Mouse (Mus musculus): Measurements from ENCODE around the gene Omt2b.
"Not testable (repeated sequence)": the region's sequence is repeated elsewhere in the genome, so short reads cannot be mapped to it uniquely, and the experiment has no call there.

The Omt2b gene

DNA sequence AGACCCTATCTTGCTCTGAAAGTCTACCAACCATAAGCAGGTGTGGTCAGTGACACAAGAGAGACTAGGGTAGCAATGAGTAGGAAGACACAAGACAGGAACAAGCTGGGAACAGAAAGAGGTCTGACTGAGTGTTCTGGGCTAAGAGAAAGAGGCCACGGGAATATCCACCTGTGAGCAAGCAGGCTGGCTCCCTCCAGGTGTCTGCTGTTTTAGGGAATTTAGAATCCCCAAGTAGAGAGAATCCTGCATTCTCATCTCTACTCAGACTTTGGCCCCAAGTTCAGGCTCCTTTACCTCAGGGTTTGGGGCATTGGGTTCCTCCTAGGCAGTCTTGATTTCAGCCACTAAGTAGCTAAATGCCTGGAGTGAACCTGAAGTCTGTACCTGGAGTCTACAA lies at the start of gene Omt2b:
Omt2b (plus strand) TSS at position 301 of the 400 bp plus-strand sequence.
- in situ Hi-C loops (cut with MboI, MseI), result not testable (repeated sequence)

DNA sequence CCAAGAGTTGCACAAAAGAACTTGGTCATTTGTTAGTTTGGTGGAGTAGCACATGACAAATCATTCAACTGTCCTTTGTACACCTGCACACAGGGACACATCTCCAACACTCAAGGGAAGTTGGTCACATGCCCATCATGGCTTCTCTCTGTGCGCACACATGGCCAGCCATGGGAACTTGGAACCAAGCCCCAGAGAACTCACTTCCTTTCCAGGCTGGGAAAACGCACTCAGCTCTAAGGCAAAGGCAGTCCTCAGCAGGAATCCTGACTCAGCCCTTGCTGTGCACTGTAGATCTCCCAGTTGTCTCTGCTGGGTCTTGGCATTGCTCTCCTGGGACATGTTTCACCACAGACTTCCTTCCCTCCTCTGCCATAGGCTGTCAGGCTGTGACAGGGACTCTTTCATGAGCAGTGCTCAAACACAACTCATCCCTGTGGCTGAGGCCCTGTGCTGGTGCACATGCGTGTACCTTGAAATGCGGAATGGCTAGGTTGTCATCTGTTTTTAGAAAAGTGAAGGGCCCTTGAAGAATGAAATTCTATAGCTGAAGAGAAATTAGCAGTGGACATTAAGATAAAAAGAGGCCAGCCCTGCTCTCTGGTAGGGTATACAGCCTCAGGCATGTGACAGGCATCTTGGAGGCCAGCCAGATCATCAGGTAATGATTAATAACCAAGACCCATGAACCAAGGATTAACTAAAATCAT lies 45.2 kb upstream of the Omt2b start:
- in situ Hi-C loops (cut with MboI, MseI), result not testable (repeated sequence)

DNA sequence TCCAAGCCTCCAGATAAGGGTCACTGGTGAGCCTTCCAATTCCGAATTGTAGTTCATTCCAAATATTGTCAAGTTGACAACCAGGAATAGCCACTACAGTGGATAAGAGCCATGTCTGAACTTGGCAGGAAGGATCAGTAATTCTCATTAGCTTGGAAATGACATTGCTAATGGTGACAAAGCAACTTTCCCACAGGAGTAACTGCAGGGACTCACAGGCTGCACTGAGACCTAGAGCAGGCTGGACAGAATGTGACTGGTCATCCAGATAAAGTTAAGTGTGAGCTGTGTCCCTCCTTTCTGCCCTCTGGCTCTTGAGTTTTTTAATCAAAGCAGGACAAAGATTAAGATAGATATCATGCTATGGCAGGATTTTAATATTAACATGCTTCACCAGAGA lies 38.3 kb upstream of the Omt2b start:
- in situ Hi-C loops (cut with MboI, MseI), result not testable (repeated sequence)

DNA sequence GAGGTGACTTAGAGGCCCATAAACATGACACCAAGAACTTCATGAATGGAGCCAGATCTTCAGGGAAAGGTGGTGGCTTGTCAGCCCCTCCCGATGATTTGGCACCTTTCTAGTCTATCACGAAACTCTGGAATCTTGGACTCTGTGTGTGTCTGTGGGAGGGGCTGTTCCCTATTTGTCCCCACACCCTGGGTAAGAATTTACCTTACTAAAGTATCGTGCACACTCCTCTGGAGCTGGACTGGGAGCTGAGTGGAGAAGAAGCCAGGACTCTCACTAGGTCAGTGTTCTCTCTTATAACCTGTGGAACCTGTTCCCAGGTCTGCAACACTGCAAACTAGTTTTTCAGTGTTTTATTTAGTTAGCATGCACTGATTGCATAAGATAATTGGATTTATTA lies 37.7 kb upstream of the Omt2b start, which contains the start of gene Gm10639:
Gm10639 (plus strand) TSS at position 201 of the 400 bp plus-strand sequence.
- in situ Hi-C loops (cut with MboI, MseI), result loop anchor here (5.0 kb wide), 1 partner anchor 58 kb away; no protein-coding TSS in a partner anchor

DNA sequence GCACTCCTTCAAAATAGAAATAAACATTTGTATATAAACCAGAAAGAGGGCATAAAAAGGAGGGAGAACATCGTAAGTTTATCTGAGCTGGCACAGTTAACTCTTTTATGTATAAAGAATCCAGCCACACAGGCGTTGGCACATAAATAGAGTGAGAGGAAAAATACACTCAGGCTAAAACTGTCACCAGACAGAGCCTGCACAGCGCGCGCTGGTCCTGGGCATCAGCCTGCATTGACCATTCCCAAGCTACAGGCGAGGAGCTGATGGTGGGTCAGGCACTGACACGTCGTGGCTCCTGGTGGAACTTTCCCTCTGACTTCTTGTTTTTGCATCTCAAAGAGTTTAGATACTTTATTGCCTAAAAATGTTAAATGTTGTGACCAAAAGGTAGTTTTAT lies 34.9 kb upstream of the Omt2b start:
- in situ Hi-C loops (cut with MboI, MseI), result loop anchor here (5.0 kb wide), 1 partner anchor 55 kb away; no protein-coding TSS in a partner anchor

DNA sequence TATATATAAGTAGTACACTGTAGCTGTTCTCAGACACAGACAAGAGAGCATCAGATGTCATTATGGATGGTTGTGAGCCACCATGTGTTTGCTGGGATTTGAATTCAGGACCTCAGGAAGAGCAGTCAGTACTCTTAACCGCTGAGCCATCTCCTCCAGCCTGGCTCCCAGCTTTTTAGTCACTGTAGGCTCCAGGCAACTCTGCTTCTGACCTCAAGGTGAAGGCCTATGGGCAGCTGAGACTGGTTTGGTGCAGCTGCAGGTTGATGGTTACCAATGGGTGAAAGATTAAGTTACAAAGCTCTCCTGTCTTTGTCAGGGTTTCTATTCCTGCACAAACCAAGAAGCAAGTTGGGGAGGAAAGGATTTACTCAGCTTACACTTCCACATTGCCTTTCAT lies 33.7 kb upstream of the Omt2b start:
- in situ Hi-C loops (cut with MboI, MseI), result loop anchor here (5.0 kb wide), 1 partner anchor 54 kb away; no protein-coding TSS in a partner anchor

DNA sequence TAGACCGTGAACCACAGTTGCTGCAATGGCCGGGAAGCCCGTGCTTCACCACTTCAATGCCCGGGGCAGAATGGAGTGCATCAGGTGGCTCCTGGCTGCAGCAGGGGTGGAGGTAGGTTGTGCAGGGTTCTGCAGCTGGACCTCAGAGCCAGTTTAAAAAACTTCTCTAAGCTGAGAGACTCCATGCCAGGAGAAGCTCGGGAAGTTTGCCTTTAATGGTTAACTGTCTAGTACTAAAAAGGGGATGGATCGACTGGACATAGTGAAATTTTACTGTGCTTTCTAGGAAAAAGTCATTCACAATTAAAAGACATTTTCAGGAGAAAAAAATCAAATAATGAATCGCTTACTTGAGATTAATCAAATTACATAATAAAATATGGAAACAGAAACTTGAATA lies 32.6 kb upstream of the Omt2b start:
- in situ Hi-C loops (cut with MboI, MseI), result loop anchor here (5.0 kb wide), 1 partner anchor 53 kb away; no protein-coding TSS in a partner anchor

DNA sequence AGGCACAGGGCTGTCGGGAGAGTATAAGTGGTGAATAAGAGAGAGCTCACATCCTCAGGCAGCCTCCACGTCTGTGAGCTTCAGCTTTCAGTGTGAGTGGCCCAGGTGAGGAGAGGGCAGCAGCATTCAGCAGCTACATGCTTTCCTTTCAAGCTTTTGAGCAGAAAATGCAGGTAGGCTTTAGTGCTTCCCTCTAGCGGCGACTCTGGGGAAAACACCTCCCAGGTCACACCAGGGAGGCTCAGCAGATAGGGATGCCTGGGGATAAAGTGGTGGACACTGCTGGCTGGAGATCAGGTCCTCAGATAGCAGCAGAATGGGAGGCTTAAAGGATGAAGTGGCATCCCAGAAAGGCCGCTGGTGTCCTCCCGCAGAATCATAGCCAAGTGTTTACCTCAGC lies 31.3 kb upstream of the Omt2b start:
- in situ Hi-C loops (cut with MboI, MseI), result not testable (repeated sequence)

DNA sequence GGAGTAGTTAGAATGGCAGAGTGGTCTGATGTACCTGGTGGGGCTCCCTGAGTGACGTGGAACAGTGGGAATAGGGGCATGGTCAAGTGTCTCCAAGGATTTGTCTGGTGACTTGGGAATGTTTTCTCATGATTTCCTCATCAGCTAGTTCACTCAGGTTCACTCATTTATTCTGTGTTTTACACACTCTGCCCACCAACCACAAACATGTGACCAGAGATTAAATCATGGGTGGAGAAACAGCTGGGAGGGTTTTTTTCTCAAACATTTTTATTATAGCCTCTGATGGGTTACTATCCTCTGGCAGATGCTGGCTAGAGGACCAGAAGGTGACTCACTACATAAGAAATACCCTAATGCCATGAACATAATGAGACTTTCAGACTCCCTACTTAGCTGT lies 29.2 kb upstream of the Omt2b start:
- in situ Hi-C loops (cut with MboI, MseI), result no loop called here

DNA sequence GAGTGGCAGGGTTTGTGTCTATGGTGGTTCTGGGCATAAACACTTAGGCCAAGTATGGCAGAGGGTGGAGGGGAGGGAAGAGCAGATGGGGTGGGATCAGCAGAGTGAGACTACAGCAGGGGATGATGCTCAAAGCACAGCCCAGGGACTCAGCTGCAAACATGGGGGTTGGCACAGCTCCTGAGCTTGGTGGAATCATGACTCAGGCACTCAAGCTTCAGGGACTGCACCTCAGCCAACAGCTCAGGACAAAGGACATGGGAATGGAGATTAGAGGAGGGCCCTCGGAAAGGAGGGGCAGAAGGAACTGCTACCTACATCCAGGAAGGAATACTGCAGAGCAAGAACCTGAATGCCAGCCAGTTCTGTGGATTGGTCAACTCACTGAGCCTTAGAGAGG lies 28.2 kb upstream of the Omt2b start:
- in situ Hi-C loops (cut with MboI, MseI), result not testable (repeated sequence)

DNA sequence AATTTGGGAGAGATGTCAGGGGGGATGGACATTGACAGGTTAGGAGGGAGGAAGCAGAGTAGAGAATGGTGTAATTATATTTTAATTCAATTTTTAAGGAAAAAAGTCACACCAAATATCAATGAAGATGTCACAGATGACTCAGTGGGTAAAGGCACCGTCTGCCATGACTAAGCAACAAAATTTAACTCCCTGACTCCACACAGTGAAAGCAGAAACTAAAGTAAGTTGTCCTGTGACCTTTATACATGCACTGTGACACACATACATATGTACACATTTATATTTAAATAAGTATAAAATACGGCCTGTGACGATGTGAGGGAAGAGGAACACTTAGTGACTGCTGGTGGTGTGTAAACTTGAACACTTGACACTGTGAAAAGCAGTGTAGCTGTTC lies 19.3 kb upstream of the Omt2b start:
- in situ Hi-C loops (cut with MboI, MseI), result not testable (repeated sequence)

DNA sequence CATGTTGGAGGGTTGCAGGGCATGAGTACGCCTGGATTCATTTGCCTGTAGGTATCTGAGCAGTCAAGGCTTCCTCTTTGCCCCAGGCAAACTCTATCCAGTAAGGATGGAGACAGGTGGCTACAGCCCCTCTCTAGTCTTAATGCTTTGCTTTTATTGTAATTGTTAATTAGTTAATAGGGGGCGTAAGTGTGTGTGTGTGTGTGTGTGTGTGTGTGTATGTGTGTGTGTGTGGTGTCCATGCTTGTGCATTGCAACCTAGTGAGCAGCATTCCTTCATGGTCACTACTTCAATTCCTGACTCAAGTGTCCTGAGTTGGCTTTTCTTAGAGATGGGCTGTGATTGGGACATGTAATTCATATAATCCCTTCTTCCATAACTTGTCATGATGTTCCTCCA lies 12.7 kb upstream of the Omt2b start, which contains the start of gene Omt2a:
Omt2a (minus strand) TSS at position 101 of the 400 bp plus-strand sequence.
- in situ Hi-C loops (cut with MboI, MseI), result no loop called here

DNA sequence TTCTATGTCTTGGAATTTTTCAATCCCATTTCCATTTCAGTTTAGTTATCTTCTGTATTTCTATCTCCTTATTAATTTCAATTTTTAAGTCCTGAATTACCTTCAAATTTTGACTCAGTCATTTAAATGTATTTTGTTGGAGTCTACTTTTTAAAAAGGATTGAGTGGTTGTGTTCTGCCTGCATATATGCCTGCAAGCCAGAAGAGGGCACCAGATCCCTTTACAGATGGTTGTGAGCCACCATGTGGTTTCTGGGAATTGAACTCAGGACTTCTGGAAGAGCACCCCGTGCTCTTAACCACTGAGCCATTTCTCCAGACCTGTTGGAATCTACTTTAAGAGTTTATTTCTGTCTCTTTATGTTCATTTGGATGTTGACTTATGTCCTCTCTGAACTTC lies 7.9 kb upstream of the Omt2b start:
- in situ Hi-C loops (cut with MboI, MseI), result no loop called here

DNA sequence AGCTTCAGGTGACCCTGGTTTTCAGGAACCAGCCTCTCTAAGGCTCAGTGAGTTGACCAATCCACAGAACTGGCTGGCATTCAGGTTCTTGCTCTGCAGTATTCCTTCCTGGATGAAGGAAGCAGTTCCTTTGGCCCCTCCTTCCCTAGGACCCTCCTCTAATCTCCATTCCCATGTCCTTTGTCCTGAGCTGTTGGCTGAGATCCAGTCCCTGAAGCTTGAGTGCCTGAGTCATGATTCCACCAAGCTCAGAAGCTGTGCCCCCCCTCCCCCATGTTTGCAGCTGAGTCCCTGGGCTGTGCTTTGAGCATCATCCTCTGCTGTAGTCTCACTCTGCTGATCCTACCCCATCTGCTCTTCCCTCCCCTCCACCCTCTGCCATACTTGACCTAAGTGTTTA lies 9.7 kb downstream of the Omt2b start:
- in situ Hi-C loops (cut with MboI, MseI), result not testable (repeated sequence)

DNA sequence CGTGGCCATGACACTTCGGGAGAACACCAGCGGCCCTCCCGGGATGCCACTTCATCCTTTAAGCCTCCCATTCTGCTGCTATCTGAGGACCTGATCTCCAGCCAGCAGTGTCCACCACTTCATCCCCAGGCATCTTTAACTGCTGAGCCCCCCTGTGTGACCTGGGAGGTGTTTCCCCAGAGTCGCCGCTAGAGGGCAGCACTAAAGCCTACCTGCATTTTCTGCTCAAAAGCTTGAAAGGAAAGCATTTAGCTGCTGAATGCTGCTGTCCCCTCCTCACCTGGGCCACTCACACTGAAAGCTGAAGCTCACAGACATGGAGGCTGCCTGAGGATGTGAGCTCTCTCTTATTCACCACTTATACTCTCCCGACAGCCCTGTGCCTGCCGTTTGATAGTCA lies 12.9 kb downstream of the Omt2b start:
- in situ Hi-C loops (cut with MboI, MseI), result not testable (repeated sequence)

DNA sequence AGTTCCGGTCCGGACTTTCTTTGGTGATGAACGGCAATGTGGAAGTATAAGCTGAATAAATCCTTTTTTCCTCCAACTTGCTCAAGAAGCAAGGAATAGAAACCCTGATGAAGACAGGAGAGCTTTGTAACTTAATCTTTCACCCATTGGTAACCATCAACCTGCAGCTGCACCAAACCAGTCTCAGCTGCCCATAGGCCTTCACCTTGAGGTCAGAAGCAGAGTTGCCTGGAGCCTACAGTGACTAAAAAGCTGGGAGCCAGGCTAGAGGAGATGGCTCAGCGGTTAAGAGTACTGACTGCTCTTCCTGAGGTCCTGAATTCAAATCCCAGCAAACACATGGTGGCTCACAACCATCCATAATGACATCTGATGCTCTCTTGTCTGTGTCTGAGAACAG lies 15.1 kb downstream of the Omt2b start:
- in situ Hi-C loops (cut with MboI, MseI), result not testable (repeated sequence)

DNA sequence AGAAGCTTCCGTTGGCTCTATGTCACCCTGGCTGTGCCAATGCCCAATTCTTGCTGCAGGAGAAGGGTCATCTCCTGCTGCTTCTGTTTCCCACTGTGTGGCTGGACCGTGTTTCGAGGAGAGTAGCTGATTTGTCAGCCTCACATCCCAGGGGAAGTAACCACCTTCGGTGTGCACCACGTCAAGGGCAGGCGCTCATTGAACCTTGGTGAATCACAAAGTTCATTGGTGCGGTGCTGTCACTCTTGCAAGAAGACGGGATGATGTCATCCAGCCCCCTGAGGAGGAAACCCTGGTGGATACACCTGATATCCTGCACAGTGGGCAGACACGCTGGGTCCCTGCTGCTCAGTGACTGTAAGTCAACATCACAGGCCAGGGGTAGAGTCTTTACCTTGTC lies 15.7 kb downstream of the Omt2b start:
- in situ Hi-C loops (cut with MboI, MseI), result not testable (repeated sequence)

DNA sequence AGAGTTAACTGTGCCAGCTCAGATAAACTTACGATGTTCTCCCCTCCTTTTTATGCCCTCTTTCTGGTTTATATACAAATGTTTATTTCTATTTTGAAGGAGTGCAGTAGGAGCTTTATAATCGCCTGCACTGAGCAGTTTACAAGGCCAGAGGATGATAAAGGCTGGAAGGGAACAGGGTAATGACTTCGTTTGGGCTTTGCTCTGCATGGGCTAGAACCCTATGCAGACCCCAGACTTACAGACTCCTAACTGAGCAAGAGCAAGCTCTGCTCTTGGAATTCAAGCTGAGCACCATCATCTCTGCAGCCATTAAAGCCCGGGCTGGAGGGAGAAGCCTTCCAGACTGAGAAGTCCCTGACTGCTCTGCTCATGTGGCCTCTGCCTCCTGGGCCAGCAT lies 17.8 kb downstream of the Omt2b start:
- in situ Hi-C loops (cut with MboI, MseI), result loop anchor here (5.0 kb wide), 1 partner anchor 53 kb away; no protein-coding TSS in a partner anchor

DNA sequence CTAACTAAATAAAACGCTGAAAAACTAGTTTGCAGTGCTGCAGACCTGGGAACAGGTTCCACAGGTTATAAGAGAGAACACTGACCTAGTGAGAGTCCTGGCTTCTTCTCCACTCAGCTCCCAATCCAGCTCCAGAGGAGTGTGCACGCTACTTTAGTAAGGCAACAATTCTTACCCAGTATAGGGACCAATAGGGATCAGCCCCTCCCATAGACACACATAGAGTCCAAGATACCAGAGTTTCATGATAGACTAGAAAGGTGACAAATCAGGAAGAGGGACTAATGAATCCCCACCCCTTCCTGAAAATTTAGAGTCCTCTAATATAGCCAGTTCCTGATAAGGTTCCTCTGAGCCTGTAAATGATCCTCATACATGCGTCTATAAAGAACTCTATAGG lies 19.6 kb downstream of the Omt2b start:
- in situ Hi-C loops (cut with MboI, MseI), result loop anchor here (5.0 kb wide), 1 partner anchor 55 kb away; no protein-coding TSS in a partner anchor

DNA sequence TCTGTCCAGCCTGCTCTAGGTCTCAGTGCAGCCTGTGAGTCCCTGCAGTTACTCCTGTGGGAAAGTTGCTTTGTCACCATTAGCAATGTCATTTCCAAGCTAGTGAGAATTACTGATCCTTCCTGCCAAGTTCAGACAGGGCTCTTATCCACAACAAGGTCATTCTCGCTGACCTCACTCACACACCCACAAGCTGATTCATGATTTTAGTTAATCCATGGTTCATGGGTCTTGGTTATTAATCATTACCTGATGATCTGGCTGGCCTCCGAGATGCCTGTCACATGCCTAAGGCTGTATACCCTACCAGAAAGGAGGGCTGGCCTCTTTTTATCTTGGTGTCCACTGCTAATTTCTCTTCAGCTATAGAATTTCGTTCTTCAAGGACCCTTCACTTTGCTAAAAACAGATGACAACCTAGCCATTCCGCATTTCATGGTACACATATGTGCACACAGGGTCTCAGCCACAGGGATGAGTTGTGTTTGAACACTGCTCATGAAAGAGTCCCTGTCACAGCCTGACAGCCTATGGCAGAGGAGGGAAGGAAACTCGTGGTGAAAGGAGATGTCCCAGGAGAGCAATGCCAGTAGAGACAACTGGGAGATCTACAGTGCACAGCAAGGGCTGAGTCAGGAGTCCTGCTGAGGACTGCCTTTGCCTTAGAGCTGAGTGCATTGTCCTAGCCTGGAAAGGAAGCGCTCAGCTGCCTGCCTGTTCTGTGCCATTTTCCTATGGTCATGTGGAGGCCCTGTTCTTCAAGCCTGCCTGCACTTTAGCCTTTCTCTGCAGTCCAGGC lies 21.0 kb downstream of the Omt2b start:
- in situ Hi-C loops (cut with MboI, MseI), result loop anchor here (5.0 kb wide), 1 partner anchor 56 kb away; no protein-coding TSS in a partner anchor

DNA sequence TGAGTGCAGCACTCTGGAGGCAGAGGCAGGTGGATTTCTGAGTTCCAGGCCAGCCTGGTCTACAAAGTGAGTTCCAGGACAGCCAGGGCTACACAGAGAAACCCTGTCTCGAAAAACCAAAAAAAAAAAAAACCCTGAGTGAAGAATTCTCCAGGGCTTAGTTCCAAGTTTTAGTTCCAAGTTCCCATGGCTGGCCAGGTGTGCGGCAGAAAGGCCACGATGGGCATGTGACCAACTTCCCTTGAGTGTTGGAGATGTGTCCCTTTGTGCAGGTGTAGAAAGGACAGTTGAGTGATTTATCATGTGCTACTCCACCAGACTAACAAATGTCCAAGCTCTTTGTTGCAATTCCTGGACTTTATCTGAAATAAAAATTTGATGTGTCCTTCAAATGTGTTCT lies 21.8 kb downstream of the Omt2b start:
- in situ Hi-C loops (cut with MboI, MseI), result loop anchor here (5.0 kb wide), 1 partner anchor 57 kb away; no protein-coding TSS in a partner anchor

DNA sequence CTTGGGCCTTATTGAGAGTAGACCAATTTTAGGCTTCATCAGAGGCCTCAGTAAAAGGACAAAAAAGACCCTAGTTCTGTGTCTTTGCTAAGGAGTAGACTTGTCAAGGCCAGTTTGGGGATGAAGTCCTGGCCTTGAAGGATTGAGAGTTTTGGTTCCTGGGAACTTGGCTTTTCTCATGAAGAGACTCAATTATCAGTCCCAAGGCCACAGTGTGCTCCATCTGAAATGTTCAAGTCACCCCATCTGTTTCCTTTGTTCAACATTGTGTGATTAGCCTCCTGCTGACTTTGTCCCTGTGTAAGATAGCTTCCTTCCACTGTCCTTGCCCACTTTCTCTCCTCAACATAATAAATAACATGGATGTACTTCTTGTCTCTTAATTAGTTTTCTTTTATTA lies 22.6 kb downstream of the Omt2b start:
- in situ Hi-C loops (cut with MboI, MseI), result not testable (repeated sequence)
